Mouse (Mus musculus): ENCODE data around the gene Acd. TPM values are rescaled to one million over a fixed set of nuclear protein-coding genes. Genes with fewer than 3 reads are reported as not detected.

Acd gene
- total and polyA plus RNA-seq, 3 experiments: 21.7 to 41.9 (median 28.7) TPM

Other genes with a start within 250 kb of the Acd start
- 10 to 100 TPM; 26.2 to 37.5 TPM for gene Tppp3, start 229.6 kb downstream of the Acd start, total RNA-seq (2021)
- gene Tppp3, start 229.6 kb downstream of the Acd start, polyA plus RNA-seq (2012; rRNA removed): 50.8 and 65.2 TPM in 2 replicates
- gene Zdhhc1, start 204.2 kb downstream of the Acd start, total RNA-seq (2021): 10 to 100 TPM; 13.8 to 19.2 TPM
- 53.3 and 62.5 TPM in 2 replicates for gene Zdhhc1, start 204.2 kb downstream of the Acd start, polyA plus RNA-seq (2012; rRNA removed)
- gene Hsd11b2, start 182.3 kb downstream of the Acd start, total RNA-seq (2021): under 1 TPM; 0.14 to 0.35 TPM
- gene Hsd11b2, start 182.3 kb downstream of the Acd start, polyA plus RNA-seq (2012; rRNA removed): 1.2 and 2.2 TPM in 2 replicates
- 100 to 1,000 TPM; 113 to 118 TPM for gene Atp6v0d1, start 135.1 kb downstream of the Acd start, total RNA-seq (2021)
- 77.6 and 80.3 TPM in 2 replicates for gene Atp6v0d1, start 135.1 kb downstream of the Acd start, polyA plus RNA-seq (2012; rRNA removed)
- gene Ripor1, start 95.8 kb downstream of the Acd start, total RNA-seq (2021): 10 to 100 TPM; 23.2 to 37.3 TPM
- gene Ripor1, start 95.8 kb downstream of the Acd start, polyA plus RNA-seq (2012; rRNA removed): 29.8 and 33.0 TPM in 2 replicates
- 10 to 100 TPM; 51.5 to 53.4 TPM for gene Ctcf, start 64.5 kb downstream of the Acd start, total RNA-seq (2021)
- gene Ctcf, start 64.5 kb downstream of the Acd start, polyA plus RNA-seq (2012; rRNA removed): 14.5 and 15.6 TPM in 2 replicates
- 1 to 10 TPM; 2.3 to 2.4 TPM for gene Agrp, start 63.7 kb downstream of the Acd start, total RNA-seq (2021)
- 1.5 and 2.6 TPM in 2 replicates for gene Agrp, start 63.7 kb downstream of the Acd start, polyA plus RNA-seq (2012; rRNA removed)
- gene Carmil2, start 14.8 kb downstream of the Acd start, total RNA-seq (2021): 1 to 10 TPM; 2.0 to 2.9 TPM
- gene Carmil2, start 14.8 kb downstream of the Acd start, polyA plus RNA-seq (2012; rRNA removed): 3.3 and 4.2 TPM in 2 replicates
- 10 to 100 TPM; 11.0 to 14.7 TPM for gene Pard6a, start within 50 bp of the Acd start, total RNA-seq (2021)
- gene Pard6a, start within 50 bp of the Acd start, polyA plus RNA-seq (2012; rRNA removed): 20.2 and 21.3 TPM in 2 replicates
- not detected for gene 4933405L10Rik, start 6.6 kb upstream of the Acd start, total RNA-seq (2021)
- 0.10 TPM in 1 of 2 replicates, not detected in the other for gene 4933405L10Rik, start 6.6 kb upstream of the Acd start, polyA plus RNA-seq (2012; rRNA removed)
- 1 to 10 TPM; 2.9 to 6.8 TPM for gene Enkd1, start 7.1 kb upstream of the Acd start, total RNA-seq (2021)
- gene Enkd1, start 7.1 kb upstream of the Acd start, polyA plus RNA-seq (2012; rRNA removed): 9.7 and 12.9 TPM in 2 replicates
- gene Gfod2, start 57.6 kb upstream of the Acd start, total RNA-seq (2021): 10 to 100 TPM in 1 of 2 experiments, 1 to 10 TPM in 1; 7.8 to 14.2 TPM
- 8.1 and 9.6 TPM in 2 replicates for gene Gfod2, start 57.6 kb upstream of the Acd start, polyA plus RNA-seq (2012; rRNA removed)
- gene Ranbp10, start 126.2 kb upstream of the Acd start, total RNA-seq (2021): 10 to 100 TPM; 19.7 to 23.6 TPM
- gene Ranbp10, start 126.2 kb upstream of the Acd start, polyA plus RNA-seq (2012; rRNA removed): 22.2 and 27.3 TPM in 2 replicates
- gene Tsnaxip1, start 126.6 kb upstream of the Acd start, total RNA-seq (2021): not detected
- gene Tsnaxip1, start 126.6 kb upstream of the Acd start, polyA plus RNA-seq (2012; rRNA removed): not detected in 2 replicates
- 1 to 10 TPM; 5.9 to 6.7 TPM for gene Cenpt, start 152.2 kb upstream of the Acd start, total RNA-seq (2021)
- gene Cenpt, start 152.2 kb upstream of the Acd start, polyA plus RNA-seq (2012; rRNA removed): 5.9 and 8.1 TPM in 2 replicates
- gene Thap11, start 154.0 kb upstream of the Acd start, total RNA-seq (2021): 10 to 100 TPM; 31.7 to 38.0 TPM
- 79.7 and 91.6 TPM in 2 replicates for gene Thap11, start 154.0 kb upstream of the Acd start, polyA plus RNA-seq (2012; rRNA removed)
- gene Nutf2, start 159.5 kb upstream of the Acd start, total RNA-seq (2021): 10 to 100 TPM; 30.2 to 44.0 TPM
- 19.3 and 24.8 TPM in 2 replicates for gene Nutf2, start 159.5 kb upstream of the Acd start, polyA plus RNA-seq (2012; rRNA removed)
- gene Edc4, start 179.8 kb upstream of the Acd start, total RNA-seq (2021): 10 to 100 TPM; 33.8 to 35.9 TPM
- gene Edc4, start 179.8 kb upstream of the Acd start, polyA plus RNA-seq (2012; rRNA removed): 74.9 and 97.4 TPM in 2 replicates
- 1 to 10 TPM; 1.3 to 1.6 TPM for gene Nrn1l, start 192.5 kb upstream of the Acd start, total RNA-seq (2021)
- gene Nrn1l, start 192.5 kb upstream of the Acd start, polyA plus RNA-seq (2012; rRNA removed): 4.6 TPM in 2 replicates
- 10 to 100 TPM; 32.5 to 33.3 TPM for gene Pskh1, start 199.3 kb upstream of the Acd start, total RNA-seq (2021)
- 45.3 and 51.2 TPM in 2 replicates for gene Pskh1, start 199.3 kb upstream of the Acd start, polyA plus RNA-seq (2012; rRNA removed)
- under 1 TPM; 0.73 to 0.84 TPM for gene Ctrl, start 232.8 kb upstream of the Acd start, total RNA-seq (2021)
- 1.1 and 2.0 TPM in 2 replicates for gene Ctrl, start 232.8 kb upstream of the Acd start, polyA plus RNA-seq (2012; rRNA removed)
- gene Psmb10, start 237.3 kb upstream of the Acd start, total RNA-seq (2021): 10 to 100 TPM; 77.0 to 79.0 TPM
- gene Psmb10, start 237.3 kb upstream of the Acd start, polyA plus RNA-seq (2012; rRNA removed): 156 and 174 TPM in 2 replicates
- gene Lcat, start 242.3 kb upstream of the Acd start, total RNA-seq (2021): 1 to 10 TPM; 1.3 to 2.9 TPM
- gene Lcat, start 242.3 kb upstream of the Acd start, polyA plus RNA-seq (2012; rRNA removed): 1.9 and 3.3 TPM in 2 replicates